Mouse (Mus musculus) spleen, embryonic (tissue): ENCODE measurements around the gene Gm20547.
"Not testable (repeated sequence)": the region's sequence is repeated elsewhere in the genome, so short reads cannot be mapped to it uniquely, and the experiment has no call there.

Experiments
- CTCF ChIA-PET: fragments of 350-600 bp; sonication (Branson Sonifier 250); formaldehyde crosslinking; loops from one replicate; lab custom pipeline; 2022; lab: Charles Lee

The Gm20547 gene

GRCm38 (mm10) chr17:34858670-34859069, 23.2 kb downstream of the Gm20547 start:
- CTCF ChIA-PET = no interaction called here

- CTCF ChIA-PET = interaction anchor here (0.6 to 1.5 kb wide), 3 partner anchors 56 to 838 kb away, joined by 6 to 7 read pairs (median 6); no protein-coding TSS in a partner anchor
These were observed 26.0 kb downstream of the Gm20547 start for GRCm38 (mm10) chr17:34855825-34856224.

DNA sequence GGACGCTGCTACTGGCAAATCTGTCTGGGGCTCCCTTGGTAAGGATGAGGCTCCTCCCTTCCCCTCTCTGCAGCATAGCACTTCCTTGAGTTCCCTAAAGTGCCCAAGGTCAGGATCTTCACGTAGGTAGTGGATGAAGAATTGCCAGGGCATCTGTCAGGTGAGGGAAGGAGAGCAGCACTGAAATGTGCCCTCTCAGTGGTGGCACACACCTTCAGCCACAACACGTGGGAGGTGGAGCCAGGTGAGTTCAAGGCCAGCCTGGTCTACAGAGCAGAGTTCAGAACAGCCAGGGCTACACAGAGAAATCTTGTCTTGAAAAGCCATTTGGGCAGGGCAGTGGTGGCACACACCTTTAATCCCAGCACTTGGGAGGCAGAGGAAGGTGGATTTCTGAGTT, 27.1 kb downstream of the Gm20547 start:
- CTCF ChIA-PET = no interaction called here

- CTCF ChIA-PET = interaction anchor here (0.7 kb wide), 1 partner anchor 33 kb away, joined by 11 read pairs; no protein-coding TSS in a partner anchor
These were observed 28.3 kb downstream of the Gm20547 start for GRCm38 (mm10) chr17:34853511-34853910.

DNA sequence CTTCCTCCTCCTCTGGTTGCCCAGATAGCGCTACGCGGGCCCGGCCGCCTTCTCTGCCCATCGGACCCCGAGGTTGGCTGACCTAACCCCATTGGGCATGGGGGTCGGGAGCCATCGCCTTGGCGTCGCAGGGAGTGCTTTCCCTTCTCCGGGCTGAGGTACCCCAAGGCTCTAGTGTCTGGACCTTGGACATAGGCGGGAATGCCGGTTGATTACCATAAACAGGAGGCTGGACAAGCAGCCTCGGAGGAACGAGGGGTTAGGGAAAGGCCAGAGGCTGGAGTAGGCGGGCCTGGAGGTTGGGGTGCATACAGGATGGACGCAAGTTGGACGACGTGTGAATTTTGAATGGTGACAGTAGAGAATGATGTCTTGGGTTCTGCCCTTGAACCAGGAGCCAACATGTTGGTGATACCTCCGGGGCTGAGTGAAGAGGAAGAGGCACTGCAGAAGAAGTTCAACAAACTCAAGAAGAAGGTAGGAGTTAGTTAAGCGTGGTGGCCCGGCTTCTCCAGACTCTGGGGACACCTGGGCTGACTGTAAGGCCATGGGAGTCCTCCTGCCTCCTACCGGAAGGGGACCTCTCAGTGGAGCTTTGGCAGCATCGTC, 31.2 kb downstream of the Gm20547 start:
- CTCF ChIA-PET = no interaction called here

DNA sequence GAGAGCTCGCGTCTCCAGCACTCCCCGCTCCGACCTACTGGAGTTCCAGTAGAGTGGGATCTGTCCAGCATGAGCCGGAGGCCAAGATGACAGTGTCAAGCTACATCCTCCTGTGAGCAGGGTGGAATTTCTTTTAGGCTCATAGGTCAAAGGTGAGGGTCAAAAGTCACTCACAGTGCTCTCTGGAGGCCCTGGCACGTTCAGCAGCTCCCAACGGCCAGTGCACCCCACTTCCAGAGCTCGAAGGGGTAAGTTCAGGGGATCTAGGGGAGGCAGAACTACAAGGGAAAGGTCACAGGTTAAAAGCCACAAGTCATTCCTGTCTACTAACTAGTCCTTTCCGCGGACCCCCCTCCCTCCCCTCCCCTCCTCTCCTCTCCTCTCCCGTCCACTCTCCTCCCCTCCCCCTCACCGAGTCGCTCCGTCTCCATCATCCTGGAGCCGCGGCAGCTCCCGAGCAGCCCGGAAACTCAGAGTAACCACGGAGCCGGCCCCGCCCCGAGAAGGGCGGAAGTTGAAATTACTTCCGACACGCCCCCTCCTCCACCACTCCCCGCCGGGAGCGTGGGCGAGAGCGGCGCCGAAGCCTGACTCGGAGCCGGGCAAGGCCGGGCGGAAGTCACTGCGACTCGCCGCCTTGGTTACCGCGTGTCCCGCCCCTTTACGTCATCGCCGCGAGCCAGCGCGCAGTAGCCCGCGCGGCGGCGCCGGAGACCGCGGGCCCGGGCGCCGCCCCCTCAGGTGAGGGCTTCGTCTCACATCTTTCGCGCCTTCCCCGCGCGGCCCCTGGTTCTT, 31.9 kb downstream of the Gm20547 start, which contains the start of the genes Skiv2l and Nelfe:
TSS of gene Skiv2l (minus strand) at position 489 of the 795 bp plus-strand sequence.
TSS of gene Nelfe (plus strand) at position 670 of the 795 bp plus-strand sequence.
- CTCF ChIA-PET = interaction anchor here (0.5 kb wide), 1 partner anchor 12 kb away, joined by 3 read pairs; the partner anchor contains the start of gene Cfb

- CTCF ChIA-PET = no interaction called here
These were observed 34.2 kb downstream of the Gm20547 start for GRCm38 (mm10) chr17:34847615-34848014.

DNA sequence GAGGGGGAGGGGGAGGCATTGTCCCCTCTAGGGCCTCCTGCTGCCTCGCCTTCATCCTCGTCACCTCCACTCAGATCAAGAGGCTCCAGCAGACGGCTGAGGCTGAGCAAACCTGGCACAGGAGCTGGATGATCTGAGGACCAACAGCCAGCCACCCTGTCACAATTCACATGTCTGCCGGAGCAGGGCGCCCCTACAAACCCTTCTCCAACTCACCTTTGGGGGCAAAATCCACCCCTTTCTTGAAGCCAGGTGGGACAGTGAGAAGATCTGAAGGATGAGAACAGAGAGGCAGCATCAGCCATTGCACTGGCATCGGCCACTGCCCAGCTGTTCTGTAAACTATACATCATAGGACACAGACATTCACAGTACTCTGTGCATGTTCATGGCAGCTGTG, 34.6 kb downstream of the Gm20547 start:
- CTCF ChIA-PET = no interaction called here

GRCm38 (mm10) chr17:34844884-34845283, 37.0 kb downstream of the Gm20547 start:
- CTCF ChIA-PET = no interaction called here

- CTCF ChIA-PET = no interaction called here
These were observed 41.0 kb downstream of the Gm20547 start for GRCm38 (mm10) chr17:34840736-34841307.

GRCm38 (mm10) chr17:34838785-34839184, 43.1 kb downstream of the Gm20547 start:
- CTCF ChIA-PET = no interaction called here

- CTCF ChIA-PET = interaction anchor here (0.6 kb wide), 2 partner anchors 65 to 98 kb away, joined by 4 to 5 read pairs; no protein-coding TSS in a partner anchor
These were observed 44.1 kb downstream of the Gm20547 start for GRCm38 (mm10) chr17:34837464-34838324.

GRCm38 (mm10) chr17:34836856-34837221, 45.0 kb downstream of the Gm20547 start, which contains the start of the genes Stk19 and Dxo:
Gene Stk19 (minus strand): TSS chr17:34836945.
Gene Dxo (plus strand): TSS chr17:34837019.
- CTCF ChIA-PET = interaction anchor here (0.6 kb wide), 1 partner anchor 99 kb away, joined by 5 read pairs; no protein-coding TSS in a partner anchor

DNA sequence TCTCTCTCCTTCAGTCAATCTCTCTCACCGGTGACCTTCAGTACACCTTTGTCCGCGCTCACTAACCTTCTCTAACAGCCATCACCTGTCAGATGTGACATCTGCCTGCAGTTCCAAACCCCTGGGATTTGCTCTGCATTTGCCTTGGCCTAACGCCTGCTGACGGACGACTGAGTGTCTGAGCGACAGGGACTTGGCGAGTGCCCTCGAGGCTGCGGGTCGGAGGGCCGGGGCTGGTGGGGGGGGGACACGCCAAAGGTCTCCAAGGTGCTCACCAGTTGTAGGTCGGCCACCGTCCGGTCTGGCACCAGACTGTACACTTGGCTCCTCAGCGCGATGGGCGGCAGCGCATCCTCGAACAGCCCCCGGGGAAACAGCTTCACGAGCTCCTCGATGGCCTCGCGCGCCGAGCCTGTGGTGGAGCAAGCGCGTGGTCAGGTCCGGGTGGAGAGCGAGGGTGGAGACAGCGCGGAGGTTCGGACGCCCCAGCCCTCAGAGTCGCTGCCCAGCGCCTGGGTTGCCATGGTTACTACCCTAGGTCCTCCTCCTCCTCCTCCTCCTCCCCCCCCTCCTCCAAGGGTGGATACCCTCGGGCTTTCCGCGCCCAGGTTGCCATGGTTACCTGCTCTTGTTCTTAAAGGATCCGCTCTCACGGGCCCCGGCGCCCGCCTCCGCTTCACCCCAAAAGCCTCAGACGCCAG, 45.5 kb downstream of the Gm20547 start:
- CTCF ChIA-PET = interaction anchor here (0.7 kb wide), 1 partner anchor 917 kb away, joined by 3 read pairs; no protein-coding TSS in a partner anchor

DNA sequence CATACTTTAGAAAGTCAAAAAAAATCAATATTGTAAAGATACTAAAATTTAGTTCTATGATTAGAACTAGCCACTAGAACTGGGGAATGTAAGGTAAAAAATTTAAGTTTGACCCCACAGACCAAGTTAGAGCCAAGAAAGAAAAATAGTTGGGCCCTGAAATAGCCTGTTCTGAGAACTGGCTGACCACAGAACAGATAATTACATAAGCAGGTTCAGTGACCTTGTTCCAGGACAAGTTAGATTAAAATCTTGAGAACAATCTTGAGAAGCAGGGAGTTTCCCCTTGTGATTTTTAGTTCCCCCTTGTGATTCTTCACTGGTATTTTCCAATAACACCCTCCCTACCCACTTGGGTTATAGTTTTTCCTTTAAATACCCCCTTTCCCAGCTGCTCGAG, 51.1 kb downstream of the Gm20547 start:
- CTCF ChIA-PET = not testable (repeated sequence)

DNA sequence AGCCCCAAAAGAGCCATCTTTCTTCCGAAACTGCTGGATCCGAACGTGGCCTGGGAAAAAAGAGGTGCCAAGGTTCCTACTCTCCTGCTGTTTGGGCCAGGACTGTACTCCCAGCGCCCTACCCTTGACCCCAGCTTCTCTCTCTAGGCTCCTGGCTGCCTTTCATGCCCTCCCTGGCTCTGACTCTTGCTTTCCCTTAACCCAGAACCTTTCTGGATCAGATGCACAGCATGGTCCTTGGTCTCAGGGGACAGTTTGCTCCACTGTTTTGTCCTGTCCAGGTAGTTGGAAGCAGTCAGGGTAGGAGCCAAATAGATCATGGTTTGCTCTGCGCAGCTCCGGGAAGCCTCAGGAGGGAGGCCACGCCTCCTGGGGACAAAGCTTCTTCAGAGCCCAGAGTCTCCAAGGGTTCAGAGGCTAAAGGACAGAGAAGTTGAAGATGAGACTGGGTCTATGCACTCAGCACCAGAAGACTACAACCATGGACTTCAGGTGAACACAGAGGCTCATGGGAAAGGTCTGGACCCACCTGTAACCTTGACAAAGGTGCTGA, 66.9 kb downstream of the Gm20547 start:
- CTCF ChIA-PET = no interaction called here

DNA sequence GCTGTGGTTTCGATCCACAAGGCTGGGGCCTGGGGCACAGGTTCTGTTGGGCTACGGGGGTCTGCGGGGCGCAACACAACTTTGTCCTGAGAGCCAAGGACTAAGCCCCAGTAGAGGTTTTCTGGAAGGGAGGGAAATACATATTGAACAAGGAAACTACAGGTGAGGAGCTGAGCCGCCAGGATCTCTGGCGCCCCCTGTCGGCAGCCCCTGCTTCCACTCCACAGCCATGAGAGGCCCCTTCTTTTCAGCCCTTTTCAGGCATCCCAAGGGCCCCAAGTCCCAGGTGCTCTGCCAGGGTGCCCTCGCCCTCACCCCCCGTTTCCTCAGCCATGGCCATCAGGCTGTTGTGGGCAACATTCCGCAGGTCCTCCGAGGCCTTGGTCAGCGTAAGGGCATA, 68.1 kb downstream of the Gm20547 start:
- CTCF ChIA-PET = not testable (repeated sequence)

- CTCF ChIA-PET = no interaction called here
These were observed 70.6 kb downstream of the Gm20547 start for GRCm38 (mm10) chr17:34811275-34811674.

GRCm38 (mm10) chr17:34810811-34811210, 71.0 kb downstream of the Gm20547 start:
- CTCF ChIA-PET = not testable (repeated sequence)

GRCm38 (mm10) chr17:34810411-34810810, 71.4 kb downstream of the Gm20547 start:
- CTCF ChIA-PET = not testable (repeated sequence)
